Mouse (Mus musculus): ENCODE measurements at regions not wholly inside any gene's neighbourhood (a gene's known extent, or its start where the extent isn't known, plus 50 kb on each side); places are given as distances from the start of the nearest gene placed in this dataset.

DNA sequence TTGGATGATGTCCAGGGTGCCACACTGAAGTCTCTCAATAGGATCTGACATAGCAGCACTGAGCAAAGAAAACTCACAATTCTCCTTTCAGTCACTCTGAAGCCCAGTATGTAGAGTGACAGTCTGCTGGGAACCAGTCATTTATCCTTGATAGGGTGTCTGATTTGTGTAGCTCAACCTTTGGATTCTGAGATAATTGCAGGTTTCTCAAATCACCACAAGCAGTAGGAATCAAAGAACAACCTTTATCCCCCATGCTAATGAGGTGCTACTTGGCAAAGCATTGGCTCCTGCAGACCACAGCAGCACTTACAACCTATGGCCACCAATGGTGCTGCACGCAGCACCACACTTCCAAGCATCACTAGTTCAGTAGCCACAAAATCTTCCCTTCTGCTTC is 112.5 kb upstream of the Tent5a start:
- Histone ChIP-seq H3K27me3 (ENCODE audit: insufficient read depth, low read length) (no peaks in the 10 kb centered on the region), H3K4me1 (replicated peaks; ENCODE audit: low read depth, low read length) (no peaks in the 10 kb centered on the region), H3K36me3 (ENCODE audit: insufficient read depth, low read length) (no peaks in the 10 kb centered on the region), H3K9me3 (ENCODE audit: low read length) (no peaks in the 10 kb centered on the region), H3K4me3 (replicated peaks; ENCODE audit: low read length) (no peak overlapping the region)
- no peak for TF ChIP-seq POU5F1 (IDR thresholded peaks at IDR 0.05; ENCODE audit: borderline replicate concordance, low read length)
- TF ChIP-seq NANOG (IDR thresholded peaks at IDR 0.05; ENCODE audit: borderline replicate concordance, low read length): no peak
- TF ChIP-seq CTCF (conservative IDR thresholded peaks at IDR 0.05; ENCODE audit: low read length): no peak

DNA sequence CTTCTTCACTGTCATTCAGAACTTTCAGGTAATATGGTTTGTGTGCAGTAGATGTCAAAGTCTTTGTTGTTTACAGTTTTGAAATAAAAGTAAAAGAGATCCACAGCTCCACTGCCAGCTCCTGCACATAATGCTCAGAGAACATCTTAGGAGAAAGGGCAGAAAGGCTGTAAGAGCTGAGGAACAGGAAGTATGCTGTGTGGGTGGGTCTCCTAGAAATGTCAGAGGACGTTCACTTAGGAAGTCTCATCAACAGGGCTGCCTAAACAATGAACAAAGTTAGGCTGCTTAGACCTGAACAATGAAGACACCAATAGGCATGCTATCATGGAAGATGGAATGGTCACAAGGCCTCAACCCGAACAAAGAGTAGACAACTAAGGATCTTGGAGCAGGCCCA is 105.1 kb upstream of the Tent5a start:
- no peak overlapping the region for H3K4me3 ChIP-seq (replicated peaks; ENCODE audit: low read length)
- H3K4me1 ChIP-seq (replicated peaks; ENCODE audit: low read depth, low read length): no peaks in the 10 kb centered on the region
- TF ChIP-seq NANOG (IDR thresholded peaks at IDR 0.05; ENCODE audit: borderline replicate concordance, low read length) (no peak), CTCF (conservative IDR thresholded peaks at IDR 0.05; ENCODE audit: low read length) (no peak), POU5F1 (IDR thresholded peaks at IDR 0.05; ENCODE audit: borderline replicate concordance, low read length) (no peak)
- H3K36me3 ChIP-seq (ENCODE audit: insufficient read depth, low read length): no peaks in the 10 kb centered on the region
- peaks cover 23% of the 10 kb centered on the region for H3K9me3 ChIP-seq (ENCODE audit: low read length)
- no peaks in the 10 kb centered on the region for H3K27me3 ChIP-seq (ENCODE audit: insufficient read depth, low read length)

DNA sequence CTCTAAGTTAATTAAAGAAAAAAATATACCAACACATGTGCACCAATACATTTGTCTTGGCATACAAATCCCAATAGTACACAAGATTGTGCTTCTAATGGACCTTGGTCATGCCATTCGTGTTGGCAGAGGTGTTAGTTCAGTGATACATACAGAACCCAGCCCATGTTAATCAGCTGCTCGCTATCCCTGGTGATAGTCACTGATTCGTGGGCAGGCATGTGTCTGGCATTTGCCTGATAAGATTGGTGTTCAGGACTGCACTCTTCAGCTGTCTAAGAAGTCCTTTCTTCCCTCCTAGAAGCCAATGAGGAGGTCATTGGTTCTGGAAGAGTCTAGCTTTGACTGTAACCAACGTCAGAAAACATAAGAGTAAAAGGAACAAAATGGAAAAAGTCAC is 99.7 kb upstream of the Tent5a start:
- Histone ChIP-seq H3K9me3 (ENCODE audit: low read length) (peaks cover 72% of the 10 kb centered on the region), H3K36me3 (ENCODE audit: insufficient read depth, low read length) (no peaks in the 10 kb centered on the region), H3K4me1 (replicated peaks; ENCODE audit: low read depth, low read length) (no peaks in the 10 kb centered on the region), H3K27me3 (ENCODE audit: insufficient read depth, low read length) (no peaks in the 10 kb centered on the region), H3K4me3 (replicated peaks; ENCODE audit: low read length) (no peak overlapping the region)
- TF ChIP-seq POU5F1 (IDR thresholded peaks at IDR 0.05; ENCODE audit: borderline replicate concordance, low read length) (no peak), NANOG (IDR thresholded peaks at IDR 0.05; ENCODE audit: borderline replicate concordance, low read length) (no peak), CTCF (conservative IDR thresholded peaks at IDR 0.05; ENCODE audit: low read length) (no peak)

DNA sequence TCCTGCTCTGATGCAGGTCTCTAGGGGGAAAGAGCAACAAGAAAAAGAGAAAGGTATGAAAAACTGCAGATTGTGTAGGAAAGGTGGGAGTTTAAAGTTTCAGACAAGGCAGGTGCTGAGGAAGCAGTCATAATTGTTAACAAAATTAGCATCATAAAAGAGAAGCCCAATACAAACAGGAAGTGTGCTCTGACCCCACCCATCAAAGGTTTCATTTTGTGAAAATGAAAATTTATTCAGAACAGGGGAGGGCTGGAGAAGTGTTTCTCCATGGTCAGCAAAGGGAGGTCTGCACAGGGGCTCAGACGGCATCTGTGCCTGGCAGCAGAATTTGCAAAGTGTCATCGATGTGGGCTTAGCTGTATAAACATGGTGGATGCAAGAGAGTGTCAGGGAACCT is 96.8 kb upstream of the Tent5a start:
- Histone ChIP-seq H3K27me3 (ENCODE audit: insufficient read depth, low read length) (no peaks in the 10 kb centered on the region), H3K9me3 (ENCODE audit: low read length) (peaks cover 75% of the 10 kb centered on the region), H3K4me3 (replicated peaks; ENCODE audit: low read length) (no peak overlapping the region), H3K36me3 (ENCODE audit: insufficient read depth, low read length) (no peaks in the 10 kb centered on the region), H3K4me1 (replicated peaks; ENCODE audit: low read depth, low read length) (no peaks in the 10 kb centered on the region)
- TF ChIP-seq NANOG (IDR thresholded peaks at IDR 0.05; ENCODE audit: borderline replicate concordance, low read length) (no peak), POU5F1 (IDR thresholded peaks at IDR 0.05; ENCODE audit: borderline replicate concordance, low read length) (no peak), CTCF (conservative IDR thresholded peaks at IDR 0.05; ENCODE audit: low read length) (no peak)

DNA sequence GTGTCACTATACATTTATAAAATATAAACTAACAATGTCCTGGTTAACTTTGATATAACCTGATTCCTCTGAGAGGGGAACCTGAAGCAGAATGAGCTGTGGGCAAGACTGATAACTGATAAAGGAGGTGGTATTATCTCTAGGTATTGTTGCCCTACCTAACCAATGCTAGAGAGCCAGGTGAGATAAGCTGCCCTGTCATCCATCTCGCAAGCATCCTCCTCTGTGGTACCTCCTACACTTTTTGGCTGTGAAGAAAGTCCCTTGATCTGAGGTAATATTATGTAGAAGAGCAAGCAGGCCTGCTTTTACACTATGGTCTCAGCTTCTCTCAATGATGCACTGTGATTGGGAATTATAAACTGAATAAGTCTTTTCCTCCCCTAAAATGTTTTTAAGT is 87.2 kb upstream of the Tent5a start:
- H3K4me1 ChIP-seq (replicated peaks; ENCODE audit: low read depth, low read length): no peaks in the 10 kb centered on the region
- H3K36me3 ChIP-seq (ENCODE audit: insufficient read depth, low read length): no peaks in the 10 kb centered on the region
- H3K4me3 ChIP-seq (replicated peaks; ENCODE audit: low read length): no peak overlapping the region
- H3K9me3 ChIP-seq (ENCODE audit: low read length): peaks cover 6% of the 10 kb centered on the region; the same call in 1 of the 2 replicates
- H3K27me3 ChIP-seq (ENCODE audit: insufficient read depth, low read length): no peaks in the 10 kb centered on the region
- TF ChIP-seq CTCF (conservative IDR thresholded peaks at IDR 0.05; ENCODE audit: low read length) (no peak), POU5F1 (IDR thresholded peaks at IDR 0.05; ENCODE audit: borderline replicate concordance, low read length) (no peak), NANOG (IDR thresholded peaks at IDR 0.05; ENCODE audit: borderline replicate concordance, low read length) (no peak)

DNA sequence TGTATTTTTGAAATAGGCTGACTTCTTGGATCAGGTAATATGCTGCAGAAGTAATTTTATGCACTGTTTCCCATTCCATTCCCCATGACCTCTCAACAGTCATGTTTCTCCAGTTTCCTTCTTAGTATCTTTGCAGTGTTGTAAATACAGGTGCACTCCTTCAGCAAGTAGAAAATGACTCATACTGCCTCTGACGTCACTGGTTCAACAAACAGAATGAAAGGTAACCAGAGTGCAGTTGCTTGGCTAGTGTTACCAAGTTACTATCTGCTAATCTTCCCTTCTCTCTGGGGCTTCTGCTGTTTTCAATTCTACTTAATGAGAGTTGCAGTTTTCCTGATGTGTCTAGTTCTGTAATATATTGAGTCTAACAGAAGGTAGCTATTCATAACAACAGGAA is 86.7 kb upstream of the Tent5a start:
- H3K9me3 ChIP-seq (ENCODE audit: low read length): peaks cover 4% of the 10 kb centered on the region; the same call in 1 of the 2 replicates
- H3K36me3 ChIP-seq (ENCODE audit: insufficient read depth, low read length): no peaks in the 10 kb centered on the region
- H3K4me3 ChIP-seq (replicated peaks; ENCODE audit: low read length): no peak overlapping the region
- no peak for TF ChIP-seq POU5F1 (IDR thresholded peaks at IDR 0.05; ENCODE audit: borderline replicate concordance, low read length)
- no peak for TF ChIP-seq CTCF (conservative IDR thresholded peaks at IDR 0.05; ENCODE audit: low read length)
- TF ChIP-seq NANOG (IDR thresholded peaks at IDR 0.05; ENCODE audit: borderline replicate concordance, low read length): no peak
- no peaks in the 10 kb centered on the region for H3K27me3 ChIP-seq (ENCODE audit: insufficient read depth, low read length)
- no peaks in the 10 kb centered on the region for H3K4me1 ChIP-seq (replicated peaks; ENCODE audit: low read depth, low read length)

DNA sequence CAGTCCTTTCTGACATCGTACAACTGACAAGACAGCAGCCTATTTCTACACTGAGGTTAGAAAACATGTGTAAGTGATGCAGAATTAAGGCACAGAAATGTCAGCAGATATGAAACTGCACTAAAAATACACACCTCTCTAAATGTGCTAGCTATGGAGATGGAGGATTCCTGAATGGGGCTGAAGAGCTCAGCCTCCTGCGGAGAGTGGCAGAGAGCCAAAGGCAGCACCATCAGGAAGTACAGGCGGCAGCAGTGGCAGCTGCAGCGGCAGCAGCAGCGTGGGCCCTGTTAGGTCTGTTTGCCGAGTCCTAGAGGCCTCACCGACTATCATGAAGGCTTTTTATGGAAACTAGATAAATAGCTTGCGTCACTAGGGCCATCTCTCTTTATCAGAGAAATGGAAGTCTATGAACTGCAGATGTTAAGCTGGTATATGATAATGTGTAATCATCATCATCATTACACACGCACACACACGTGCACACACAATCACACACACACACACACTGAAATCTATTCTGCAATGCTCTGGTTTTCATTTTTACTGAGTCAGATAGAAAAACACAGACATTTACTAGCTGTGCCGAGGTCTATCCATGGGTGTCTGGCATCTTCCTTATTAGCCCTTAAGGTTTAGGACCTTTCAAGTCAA is 83.6 kb upstream of the Tent5a start:
- TF ChIP-seq POU5F1 (IDR thresholded peaks at IDR 0.05; ENCODE audit: borderline replicate concordance, low read length) (no peak), NANOG (IDR thresholded peaks at IDR 0.05; ENCODE audit: borderline replicate concordance, low read length) (no peak), CTCF (conservative IDR thresholded peaks at IDR 0.05; ENCODE audit: low read length) (no peak)
- no peak overlapping the region for H3K4me3 ChIP-seq (replicated peaks; ENCODE audit: low read length)

DNA sequence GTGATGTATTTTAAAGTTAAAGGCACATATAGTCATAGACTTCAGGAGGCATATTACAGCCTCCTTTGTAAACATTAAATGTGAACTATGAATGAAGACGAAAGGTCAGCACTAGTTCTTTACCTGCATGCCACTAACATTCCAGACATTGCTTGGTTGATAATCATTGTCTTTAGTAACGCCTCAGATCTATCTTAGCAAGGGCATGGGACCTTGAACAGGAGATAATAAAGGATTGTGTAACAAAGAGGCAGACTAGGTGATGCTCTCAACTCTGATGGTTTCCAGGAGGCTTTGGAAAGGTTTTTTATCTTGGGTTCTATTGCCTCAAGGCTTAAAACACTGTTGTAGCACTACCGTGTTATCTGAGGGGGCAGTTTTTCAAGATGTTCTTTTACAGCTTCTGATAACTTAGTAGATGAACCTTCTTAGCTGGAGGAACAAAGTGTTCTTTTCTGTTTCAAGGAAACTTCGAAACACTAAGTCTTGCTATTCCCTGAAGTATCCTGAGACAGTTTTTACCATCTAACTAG is 82.9 kb upstream of the Tent5a start:
- H3K27me3 ChIP-seq (ENCODE audit: insufficient read depth, low read length): no peaks in the 10 kb centered on the region
- no peaks in the 10 kb centered on the region for H3K36me3 ChIP-seq (ENCODE audit: insufficient read depth, low read length)
- TF ChIP-seq CTCF (conservative IDR thresholded peaks at IDR 0.05; ENCODE audit: low read length) (no peak), POU5F1 (IDR thresholded peaks at IDR 0.05; ENCODE audit: borderline replicate concordance, low read length) (no peak), NANOG (IDR thresholded peaks at IDR 0.05; ENCODE audit: borderline replicate concordance, low read length) (no peak)
- H3K4me3 ChIP-seq (replicated peaks; ENCODE audit: low read length): no peak overlapping the region
- H3K9me3 ChIP-seq (ENCODE audit: low read length): no peaks in the 10 kb centered on the region
- no peaks in the 10 kb centered on the region for H3K4me1 ChIP-seq (replicated peaks; ENCODE audit: low read depth, low read length)

More for the DNA sequence above, 83.6 kb upstream of the Tent5a start:
- H3K9me3 ChIP-seq (ENCODE audit: low read length): peaks cover 3% of the 10 kb centered on the region; the same call in 1 of the 2 replicates
- H3K27me3 ChIP-seq (ENCODE audit: insufficient read depth, low read length): no peaks in the 10 kb centered on the region
- H3K36me3 ChIP-seq (ENCODE audit: insufficient read depth, low read length): no peaks in the 10 kb centered on the region
- H3K4me1 ChIP-seq (replicated peaks; ENCODE audit: low read depth, low read length): no peaks in the 10 kb centered on the region

DNA sequence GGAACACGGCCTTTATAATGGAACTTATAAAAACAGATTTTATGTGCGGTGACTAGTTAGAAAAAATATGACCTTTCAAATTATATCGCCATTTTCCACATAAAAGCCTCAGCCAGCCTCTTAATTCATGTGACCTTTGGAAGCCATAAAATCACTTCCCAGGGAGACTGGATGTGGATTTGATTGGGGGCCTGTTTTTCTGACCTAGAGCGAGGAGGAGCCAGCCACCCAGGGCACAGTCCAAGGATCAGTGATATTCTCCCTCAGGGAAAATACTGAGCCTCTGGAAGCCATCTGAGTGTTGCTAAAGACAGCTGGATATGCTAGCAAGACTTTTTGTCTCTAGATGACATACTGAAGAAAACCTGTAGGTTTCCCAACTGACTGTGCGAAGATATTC is 81.3 kb upstream of the Tent5a start:
- no peak overlapping the region for H3K4me3 ChIP-seq (replicated peaks; ENCODE audit: low read length)
- no peaks in the 10 kb centered on the region for H3K4me1 ChIP-seq (replicated peaks; ENCODE audit: low read depth, low read length)
- no peaks in the 10 kb centered on the region for H3K9me3 ChIP-seq (ENCODE audit: low read length)
- no peak for TF ChIP-seq POU5F1 (IDR thresholded peaks at IDR 0.05; ENCODE audit: borderline replicate concordance, low read length)
- TF ChIP-seq CTCF (conservative IDR thresholded peaks at IDR 0.05; ENCODE audit: low read length): no peak
- no peaks in the 10 kb centered on the region for H3K27me3 ChIP-seq (ENCODE audit: insufficient read depth, low read length)
- H3K36me3 ChIP-seq (ENCODE audit: insufficient read depth, low read length): no peaks in the 10 kb centered on the region

All from E14TG2a.4 (cell line).